Mouse (Mus musculus) urinary bladder, adult 18-20 months (tissue): ENCODE results near the gene Nedd9.

ENCODE experiments used
- DNase-seq, 2 experiments: peaks; one replicate each; pipeline ENCODE4 v3.0.0; 2022; ENCODE audit warnings: low spot score in 2 of 2, mixed read lengths in 2 of 2

Gene Nedd9

DNA sequence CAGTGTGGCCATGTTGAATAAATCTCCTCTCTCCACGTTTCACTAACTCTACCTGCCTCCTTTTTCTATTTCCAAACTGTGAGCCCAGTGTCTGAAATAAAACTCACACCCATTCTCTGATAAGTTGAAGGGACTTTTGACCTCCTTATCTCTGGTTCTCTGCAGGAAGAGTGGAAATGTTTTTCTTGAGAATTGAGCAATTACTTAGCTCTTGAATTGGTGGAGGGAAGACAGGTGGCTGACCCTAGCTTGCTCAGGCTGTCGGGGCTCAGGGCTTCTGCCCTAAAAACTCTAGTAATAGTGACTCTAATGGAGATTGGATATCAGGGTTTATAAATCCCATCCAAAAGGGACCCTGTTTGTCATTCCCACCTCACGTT lies 143.3 kb downstream of the Nedd9 start:
- DNase-seq: no peak

- DNase-seq: no peak
These were observed 143.8 kb downstream of the Nedd9 start for GRCm38 (mm10) chr13:41343163-41343886.

- no peak for DNase-seq
These were observed 145.7 kb downstream of the Nedd9 start for GRCm38 (mm10) chr13:41341422-41341821.

- no peak for DNase-seq
These were observed 147.4 kb downstream of the Nedd9 start for GRCm38 (mm10) chr13:41339653-41340351.

DNA sequence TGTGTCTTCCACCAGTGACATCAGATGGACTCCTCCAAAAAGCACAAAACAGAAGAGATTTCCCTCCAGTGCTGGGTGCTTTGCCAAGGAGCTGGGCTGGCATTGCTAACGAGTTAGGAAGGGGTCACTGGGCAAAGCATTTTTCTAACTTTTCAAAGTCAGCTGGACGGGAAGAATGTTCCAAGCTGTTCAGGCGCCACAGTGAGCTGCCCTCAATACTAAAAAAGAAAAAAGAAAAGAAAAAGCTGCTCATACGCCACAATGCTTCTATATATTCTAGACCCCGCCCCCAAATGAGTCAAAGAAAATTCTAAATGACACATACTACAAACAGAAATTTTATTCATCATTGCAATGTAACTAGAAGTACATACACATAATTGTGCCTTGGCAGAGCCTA lies 148.0 kb downstream of the Nedd9 start:
- no peak for DNase-seq

DNA sequence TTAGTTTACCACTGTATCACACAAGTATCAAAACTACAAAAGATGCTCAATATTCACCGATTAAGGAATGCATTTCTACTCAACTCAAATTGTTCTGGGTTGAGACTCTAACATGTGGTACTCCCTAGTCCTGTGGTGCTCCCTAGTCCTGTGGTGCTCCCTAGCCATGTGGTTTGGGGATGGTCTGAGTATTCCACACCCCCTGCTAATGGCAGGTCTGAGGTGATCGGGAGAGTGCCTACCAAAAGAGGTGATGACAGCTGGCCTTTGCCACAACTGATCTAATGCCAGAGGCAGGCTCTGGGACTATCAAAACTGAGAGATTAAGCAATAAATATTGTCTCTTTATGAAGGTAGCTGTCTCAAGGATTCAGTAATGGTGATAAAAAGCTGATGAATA lies 149.8 kb downstream of the Nedd9 start:
- DNase-seq: no peak

DNA sequence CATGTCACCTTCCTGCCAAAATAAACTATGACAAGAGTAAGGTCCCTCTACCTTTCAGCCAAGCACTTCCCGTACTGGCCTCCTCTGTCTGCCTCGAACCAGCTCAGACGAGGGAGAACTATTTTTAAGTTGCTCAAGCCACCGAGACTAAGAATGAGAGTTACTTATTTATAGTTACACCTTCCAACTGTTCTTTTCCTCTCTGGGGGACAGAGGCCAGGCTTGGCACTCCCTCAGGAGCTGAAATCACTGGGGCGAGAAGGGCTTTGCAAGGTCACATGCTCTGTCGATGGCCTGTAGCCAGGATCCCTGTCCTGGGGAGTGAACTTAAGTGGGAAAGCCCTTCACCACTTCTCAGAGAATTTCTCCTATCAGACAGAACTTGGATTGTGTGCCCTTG lies 150.9 kb downstream of the Nedd9 start:
- DNase-seq: peak in 1 of 2 experiments; percentile 37

- DNase-seq: no peak
These were observed 151.4 kb downstream of the Nedd9 start for GRCm38 (mm10) chr13:41335767-41336166.

DNA sequence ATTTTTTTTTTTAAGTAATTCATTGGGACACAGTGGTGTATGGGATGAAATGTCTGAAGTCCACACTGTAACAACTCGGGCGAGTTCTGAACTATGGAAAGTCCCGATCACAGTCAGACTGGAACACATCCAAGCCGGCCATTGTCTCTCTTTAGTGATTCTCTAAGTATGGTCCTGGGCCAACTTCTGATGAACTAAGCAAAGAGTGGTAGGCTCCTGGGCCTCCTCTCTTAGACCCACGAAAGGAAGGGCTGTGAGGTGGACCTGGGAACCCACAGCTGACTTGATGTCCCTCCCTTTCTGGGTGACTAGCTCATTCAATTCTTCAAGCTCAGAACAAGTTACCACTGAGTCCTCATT lies 152.5 kb downstream of the Nedd9 start:
- DNase-seq: no peak

DNA sequence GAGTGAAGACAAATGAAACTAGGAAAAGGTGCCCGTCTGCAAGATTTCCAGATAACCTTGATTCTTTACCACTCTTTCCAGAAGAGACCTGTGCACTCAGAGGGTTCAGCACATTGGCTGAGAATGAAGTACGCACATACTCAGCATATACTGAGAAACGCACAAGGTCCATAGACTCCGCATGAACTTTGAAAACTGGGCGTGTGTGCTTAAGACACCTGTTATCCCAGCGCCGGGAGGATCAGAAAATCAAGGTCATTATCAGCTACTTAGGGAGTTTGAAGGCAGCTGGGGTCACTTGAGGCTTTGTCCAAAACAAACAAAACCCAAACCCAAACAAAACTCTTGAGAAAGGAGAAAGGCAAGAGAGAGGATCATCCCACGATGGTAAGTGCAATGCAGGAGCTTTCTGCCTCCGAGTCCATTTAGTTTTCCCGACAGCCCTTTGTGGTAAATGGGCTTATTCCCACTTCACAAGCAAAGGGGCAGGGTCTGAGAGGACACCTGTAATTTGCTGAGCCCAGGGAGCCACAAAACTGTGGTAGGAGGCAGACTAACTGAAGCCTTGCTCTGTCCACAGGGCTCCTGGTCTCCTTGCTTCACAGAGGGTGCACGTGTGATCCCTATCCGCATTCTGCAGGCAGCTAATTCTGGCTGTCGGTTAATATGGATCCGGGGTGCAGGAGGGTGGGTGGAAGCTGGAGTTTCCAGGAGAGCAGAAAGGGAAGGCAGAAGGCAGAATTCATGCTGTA lies 153.1 kb downstream of the Nedd9 start:
- no peak for DNase-seq

GRCm38 (mm10) chr13:41331671-41332340 lies 155.4 kb downstream of the Nedd9 start:
- no peak for DNase-seq

DNA sequence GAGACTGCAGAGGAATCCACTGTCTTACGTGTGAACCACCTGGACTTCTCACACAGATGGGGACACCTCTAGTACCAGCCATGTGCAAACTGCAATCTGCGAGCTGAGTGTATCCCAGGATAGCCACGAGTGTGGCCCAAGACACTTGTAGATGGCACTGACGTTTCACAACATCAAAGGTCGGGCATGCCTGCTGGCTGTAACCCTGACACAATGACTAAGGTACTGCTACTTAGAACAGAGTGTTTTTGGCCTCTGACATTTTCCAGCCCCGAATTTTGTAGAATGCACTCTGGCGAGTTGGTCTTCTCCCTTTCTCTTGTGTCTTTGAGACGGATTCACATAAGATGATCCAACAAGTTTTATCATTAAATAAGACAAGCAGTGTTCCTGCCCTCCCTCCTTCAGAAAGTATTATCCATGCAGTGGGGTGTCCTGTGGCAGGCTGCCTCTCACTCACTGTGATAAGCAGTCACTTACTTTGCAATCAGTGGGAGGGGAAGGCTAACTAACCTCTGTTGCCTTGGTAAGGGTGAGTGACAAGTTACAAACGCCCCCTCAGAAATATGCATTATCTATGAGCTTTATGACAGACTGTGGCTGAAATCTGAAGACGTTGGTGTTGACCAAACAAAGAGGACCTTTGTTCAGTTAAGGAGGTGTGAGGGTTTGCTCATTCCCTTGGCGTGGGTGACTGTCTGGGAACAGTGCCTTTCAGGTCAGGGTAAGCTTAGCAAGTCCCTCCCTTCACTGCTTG lies 156.4 kb downstream of the Nedd9 start:
- DNase-seq: no peak

GRCm38 (mm10) chr13:41330051-41330450 lies 157.1 kb downstream of the Nedd9 start:
- no peak for DNase-seq

DNA sequence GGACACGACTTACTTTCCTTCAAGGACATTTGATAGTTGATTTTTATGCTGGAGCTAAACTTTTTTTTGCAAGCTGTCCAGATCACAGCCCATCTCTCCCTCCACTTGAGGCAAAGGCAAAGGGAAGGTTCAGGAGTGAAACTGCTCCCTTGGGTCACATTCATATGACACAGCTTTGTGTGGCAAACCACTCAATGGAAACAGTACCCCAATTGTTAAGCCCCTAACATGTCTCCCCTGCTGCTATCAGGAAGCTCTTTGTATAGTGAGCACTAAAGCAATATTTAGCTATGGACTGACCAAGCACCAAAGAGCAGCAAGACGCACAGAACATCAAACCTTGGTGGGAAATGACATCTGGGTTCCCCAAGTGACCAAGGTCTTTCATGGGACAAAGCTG lies 158.7 kb downstream of the Nedd9 start:
- no peak for DNase-seq

GRCm38 (mm10) chr13:41327546-41327945 lies 159.6 kb downstream of the Nedd9 start:
- DNase-seq: no peak

GRCm38 (mm10) chr13:41326134-41326533 lies 161.0 kb downstream of the Nedd9 start:
- no peak for DNase-seq

GRCm38 (mm10) chr13:41325346-41325745 lies 161.8 kb downstream of the Nedd9 start:
- no peak for DNase-seq

DNA sequence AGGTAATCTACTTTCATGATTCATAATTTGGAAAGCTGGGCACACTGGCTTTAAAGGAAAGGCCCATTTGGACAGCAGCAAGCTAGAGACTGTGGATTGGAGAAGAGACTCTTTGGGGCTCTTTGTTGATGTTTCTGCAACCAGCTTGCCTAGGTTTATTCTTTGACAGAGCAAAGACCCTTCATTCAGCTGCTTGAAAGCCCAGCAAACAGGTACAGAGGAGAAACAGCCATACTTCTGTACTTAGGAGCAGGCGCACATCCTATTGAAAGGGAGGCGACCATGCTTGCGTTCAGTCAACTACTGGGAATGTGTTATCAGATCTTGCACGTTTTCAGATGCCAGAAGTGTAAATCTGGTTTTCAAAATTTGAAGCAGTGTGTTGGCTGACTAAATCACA lies 162.5 kb downstream of the Nedd9 start:
- DNase-seq: no peak

- DNase-seq: no peak
These were observed 165.7 kb downstream of the Nedd9 start for GRCm38 (mm10) chr13:41321433-41321832.

DNA sequence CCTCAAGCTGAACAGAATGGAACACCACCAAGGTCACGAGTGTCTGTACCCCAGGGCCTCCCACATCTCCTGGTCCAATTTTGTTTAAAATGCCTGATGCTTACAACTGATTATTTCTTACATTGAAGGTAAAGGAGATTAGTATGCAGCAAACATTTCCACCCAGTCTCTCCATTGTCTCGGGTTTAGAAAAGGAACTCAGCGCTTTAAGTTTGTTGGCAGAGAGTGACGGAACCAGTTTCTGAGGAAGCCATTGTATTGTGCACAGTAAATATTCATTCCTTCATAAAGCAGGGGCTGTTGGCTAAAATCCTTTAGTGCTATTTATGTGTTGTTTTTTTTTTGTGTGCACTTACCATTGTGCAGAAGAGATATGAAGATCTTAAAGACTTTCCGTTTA lies 166.4 kb downstream of the Nedd9 start:
- no peak for DNase-seq

DNA sequence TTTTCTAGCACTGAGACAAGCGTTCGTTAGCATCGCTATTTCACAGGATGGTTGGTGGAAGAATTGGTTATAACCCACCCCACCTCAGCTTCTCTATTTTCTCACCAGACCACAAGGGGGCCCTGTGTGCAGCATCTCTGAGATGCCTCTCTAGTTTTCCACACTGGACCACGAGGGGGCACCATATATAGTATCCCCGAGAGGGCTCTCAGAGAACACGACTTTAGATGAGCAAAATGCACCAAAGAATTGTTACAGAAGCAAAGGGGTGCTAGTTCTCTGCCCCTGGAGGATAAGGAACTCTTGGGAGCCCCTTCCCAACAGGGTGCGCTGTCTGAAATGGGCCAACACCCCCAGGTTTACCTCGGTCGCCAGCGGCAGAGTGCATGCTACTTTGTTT lies 184.4 kb downstream of the Nedd9 start:
- DNase-seq: peak; percentile 57 to 66

DNA sequence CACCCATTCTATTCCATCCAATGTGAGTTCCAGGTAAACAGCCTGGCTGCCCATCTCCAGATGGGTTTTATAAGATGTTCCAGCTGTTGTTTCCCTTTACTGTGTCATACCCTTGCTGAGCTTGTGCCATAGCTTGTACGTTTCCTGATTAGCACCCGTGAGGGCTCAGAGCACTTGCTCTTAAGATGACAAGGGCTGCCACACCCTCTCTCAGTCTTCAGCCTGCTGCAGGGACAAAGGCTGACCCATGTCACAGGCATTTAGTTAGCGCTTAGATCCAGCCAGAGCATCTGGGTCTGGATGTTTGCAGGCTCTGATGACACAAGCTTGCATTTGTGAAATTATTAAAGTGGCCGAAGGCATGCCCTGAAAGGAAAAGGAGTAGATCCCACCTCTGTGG lies 187.1 kb downstream of the Nedd9 start:
- DNase-seq: no peak
